Mouse (Mus musculus) C2C12 (cell line): ENCODE measurements around the gene Gm6583.

Source experiments
- CTCF ChIP-seq: IDR thresholded peaks from one replicate; pipeline ENCODE4 v1.5.1; 2011; ENCODE audit not compliant: control insufficient read depth, insufficient read depth, insufficient read length
- MAX ChIP-seq: IDR thresholded peaks from one replicate; pipeline ENCODE4 v1.6.1; 2011; ENCODE audit warnings: mild to moderate bottlenecking, control low read depth
- MYOD1 ChIP-seq: IDR thresholded peaks from one replicate; pipeline ENCODE4 v1.6.1; 2011; ENCODE audit warnings: low read depth; ENCODE audit not compliant: control insufficient read depth, insufficient read length
- MYOG ChIP-seq: IDR thresholded peaks from one replicate; pipeline ENCODE4 v1.6.1; 2011; ENCODE audit not compliant: control insufficient read depth, insufficient read length; ENCODE audit errors: extremely low read depth
- USF1 ChIP-seq: IDR thresholded peaks from one replicate; pipeline ENCODE4 v1.6.1; 2011; ENCODE audit warnings: low read depth, mild to moderate bottlenecking, control low read depth, moderate library complexity

DNA sequence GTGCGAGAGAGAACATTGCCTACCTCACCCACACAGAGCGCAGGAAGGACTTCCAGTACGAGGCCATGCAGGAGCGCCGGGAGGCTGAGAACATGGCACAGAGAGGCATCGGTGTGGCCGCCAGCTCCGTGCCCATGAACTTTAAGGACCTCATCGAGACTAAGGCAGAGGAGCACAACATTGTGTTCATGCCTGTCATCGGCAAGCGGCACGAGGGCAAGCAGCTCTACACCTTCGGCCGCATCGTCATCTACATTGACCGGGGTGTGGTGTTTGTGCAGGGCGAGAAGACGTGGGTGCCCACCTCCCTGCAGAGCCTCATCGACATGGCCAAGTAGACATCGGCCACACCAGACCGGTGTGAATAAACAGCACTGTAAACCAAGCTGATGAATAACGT lies 18.8 kb downstream of the Gm6583 start:
- TF ChIP-seq CTCF: no peak
- TF ChIP-seq MAX: no peak
- TF ChIP-seq USF1: no peak
- TF ChIP-seq MYOG: no peak
- TF ChIP-seq MYOD1: no peak
